Mouse (Mus musculus) small intestine, adult 2 months (tissue): Measurements from ENCODE around the gene Camk2d.

Experiments used
- CTCF ChIP-seq: fragments of 200-500 bp; IDR thresholded peaks from 2 replicates; pipeline ENCODE4 v1.5.1; 2012; ENCODE audit warnings: low read depth, mild to moderate bottlenecking, control low read depth, inconsistent platforms, low read length, moderate library complexity, mixed read lengths; ENCODE audit not compliant: insufficient replicate concordance, insufficient read length; ENCODE audit errors: extremely low read depth
- POLR2A ChIP-seq: fragments of 200-500 bp; IDR thresholded peaks from 2 replicates; pipeline ENCODE4 v1.6.1; 2012; ENCODE audit warnings: low read depth, mild to moderate bottlenecking, control low read depth, inconsistent platforms, low read length, moderate library complexity

DNA sequence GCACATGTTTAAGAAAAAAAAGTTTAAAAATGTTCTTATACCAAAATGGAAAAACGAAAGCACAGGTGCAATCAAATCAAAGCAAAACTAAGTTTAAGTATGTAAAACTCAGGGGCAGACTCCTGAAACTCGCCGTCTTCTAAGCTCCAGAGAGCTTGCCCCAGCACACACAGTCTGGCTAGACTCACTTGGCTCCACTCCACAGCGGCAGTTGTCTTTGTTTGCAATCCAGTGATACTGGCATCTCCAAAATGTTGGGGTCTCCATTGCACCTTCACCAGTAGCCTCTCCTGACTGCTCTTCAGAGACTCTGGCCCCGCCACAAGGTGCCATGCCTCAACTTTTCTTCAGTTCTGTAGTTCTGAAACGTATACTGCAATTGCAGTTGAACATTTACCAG, 24.1 kb downstream of the Camk2d start:
- TF ChIP-seq CTCF (no peak), POLR2A (no peak)
